Mouse (Mus musculus): Measurements from ENCODE around the gene Tbc1d22a. TPM values are rescaled to one million over a fixed set of nuclear protein-coding genes. Genes with fewer than 3 reads are reported as not detected.

The Tbc1d22a gene
- polyA plus RNA-seq, 1 experiment from 2014 or later = 15.3 TPM

DNA sequence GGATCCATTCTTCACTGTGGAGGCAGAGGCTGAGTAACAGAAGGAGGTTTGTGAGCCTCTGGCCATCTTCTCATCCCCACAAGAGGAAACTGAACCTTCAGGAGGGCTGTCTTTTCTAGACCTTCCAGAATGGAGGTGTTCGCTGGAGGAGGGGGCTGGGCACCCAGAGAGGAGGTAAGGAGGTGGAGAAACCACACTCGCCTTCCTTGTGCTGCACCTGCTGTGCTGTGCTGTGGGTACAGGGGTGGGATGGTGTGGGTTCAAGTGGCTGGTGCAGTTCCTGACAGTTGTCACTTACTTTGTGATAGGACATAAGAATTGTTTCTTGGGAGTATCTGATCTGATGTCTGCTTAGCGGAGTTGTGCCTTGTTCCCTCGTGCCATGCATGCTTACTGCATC is 118.9 kb downstream of the Tbc1d22a start:
- Histone ChIP-seq H3K9me3 (ENCODE audit: control insufficient read depth) (no peaks in the 10 kb centered on the region), H3K4me2 (replicated peaks; ENCODE audit: low read depth) (no peak overlapping the region), H3K9ac (ENCODE audit: low read depth, low read length) (no peak overlapping the region), H3K27me3 (replicated peaks; ENCODE audit: control insufficient read depth, insufficient read depth, low read length) (no peaks in the 10 kb centered on the region), H3K36me3 (ENCODE audit: control insufficient read depth, insufficient read depth) (peaks cover 4% of the 10 kb centered on the region; the same call in 1 of the 2 replicates), H3K4me1 (replicated peaks; ENCODE audit: control insufficient read depth, insufficient read depth, low read length) (no peaks in the 10 kb centered on the region), H3K27ac (ENCODE audit: low read depth, low read length) (no peak overlapping the region), H3K4me3 (ENCODE audit: low read depth, low read length) (no peak overlapping the region)
- ATAC-seq = no peak
- 91% methylated on average over 4 of the region's 4 CpGs for WGBS
- no peak for TF ChIP-seq CTCF (IDR thresholded peaks at IDR 0.05; ENCODE audit: low read depth)

DNA sequence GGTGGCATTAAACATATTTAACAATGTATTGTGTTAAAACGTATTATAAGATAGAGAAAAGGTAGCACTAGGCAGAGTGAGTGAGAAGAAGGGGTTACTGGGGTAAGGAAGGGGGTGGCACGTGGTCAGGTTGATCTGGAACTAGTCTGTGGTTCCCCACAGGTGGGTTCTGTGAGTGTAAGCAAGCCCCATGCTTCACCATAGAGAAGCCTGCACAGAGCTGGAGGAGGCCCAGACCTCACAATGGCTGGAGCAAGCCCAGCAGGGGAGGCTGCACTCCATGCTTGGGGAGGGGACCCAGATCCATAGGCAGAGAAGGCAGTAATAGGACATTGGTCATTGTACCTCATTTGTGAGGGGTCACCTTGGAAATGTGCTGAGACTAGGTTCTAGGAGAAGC is 119.3 kb downstream of the Tbc1d22a start:
- Histone ChIP-seq H3K4me3 (ENCODE audit: low read depth, low read length) (no peak overlapping the region), H3K27ac (ENCODE audit: low read depth, low read length) (no peak overlapping the region), H3K36me3 (ENCODE audit: control insufficient read depth, insufficient read depth) (peaks cover 4% of the 10 kb centered on the region; the same call in 1 of the 2 replicates), H3K4me1 (replicated peaks; ENCODE audit: control insufficient read depth, insufficient read depth, low read length) (no peaks in the 10 kb centered on the region), H3K9me3 (ENCODE audit: control insufficient read depth) (no peaks in the 10 kb centered on the region), H3K9ac (ENCODE audit: low read depth, low read length) (no peak overlapping the region), H3K4me2 (replicated peaks; ENCODE audit: low read depth) (no peak overlapping the region), H3K27me3 (replicated peaks; ENCODE audit: control insufficient read depth, insufficient read depth, low read length) (no peaks in the 10 kb centered on the region)
- 74% methylated on average over 2 of the region's 2 CpGs for WGBS
- TF ChIP-seq CTCF (IDR thresholded peaks at IDR 0.05; ENCODE audit: low read depth) = no peak
- no peak for ATAC-seq

DNA sequence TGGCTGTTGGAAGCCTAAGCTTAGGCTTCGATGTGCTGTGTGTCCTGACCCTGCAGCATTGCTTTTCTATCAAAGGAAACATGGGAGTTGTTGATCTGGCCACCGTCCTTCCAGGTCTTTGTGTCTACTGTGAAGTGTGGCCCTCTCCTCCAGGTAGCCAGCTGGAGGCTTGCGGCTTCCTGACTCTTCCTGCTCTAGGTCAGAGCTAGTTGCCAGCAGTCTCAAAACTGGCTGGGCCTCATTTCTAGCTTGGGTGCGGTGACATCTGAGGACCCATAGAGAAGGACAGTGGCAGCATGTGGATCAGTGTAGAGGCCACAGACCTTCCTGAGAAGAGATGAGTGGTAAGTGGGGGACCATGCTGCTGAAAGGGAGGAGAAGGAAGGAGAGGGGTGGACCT is 120.0 kb downstream of the Tbc1d22a start:
- Histone ChIP-seq H3K4me1 (replicated peaks; ENCODE audit: control insufficient read depth, insufficient read depth, low read length) (no peaks in the 10 kb centered on the region), H3K4me3 (ENCODE audit: low read depth, low read length) (no peak overlapping the region), H3K9ac (ENCODE audit: low read depth, low read length) (no peak overlapping the region), H3K9me3 (ENCODE audit: control insufficient read depth) (no peaks in the 10 kb centered on the region), H3K4me2 (replicated peaks; ENCODE audit: low read depth) (no peak overlapping the region), H3K27me3 (replicated peaks; ENCODE audit: control insufficient read depth, insufficient read depth, low read length) (no peaks in the 10 kb centered on the region), H3K36me3 (ENCODE audit: control insufficient read depth, insufficient read depth) (peaks cover 4% of the 10 kb centered on the region; the same call in 1 of the 2 replicates), H3K27ac (ENCODE audit: low read depth, low read length) (no peak overlapping the region)
- TF ChIP-seq CTCF (IDR thresholded peaks at IDR 0.05; ENCODE audit: low read depth) = no peak
- 94% methylated on average over 4 of the region's 4 CpGs for WGBS
- no peak for ATAC-seq

DNA sequence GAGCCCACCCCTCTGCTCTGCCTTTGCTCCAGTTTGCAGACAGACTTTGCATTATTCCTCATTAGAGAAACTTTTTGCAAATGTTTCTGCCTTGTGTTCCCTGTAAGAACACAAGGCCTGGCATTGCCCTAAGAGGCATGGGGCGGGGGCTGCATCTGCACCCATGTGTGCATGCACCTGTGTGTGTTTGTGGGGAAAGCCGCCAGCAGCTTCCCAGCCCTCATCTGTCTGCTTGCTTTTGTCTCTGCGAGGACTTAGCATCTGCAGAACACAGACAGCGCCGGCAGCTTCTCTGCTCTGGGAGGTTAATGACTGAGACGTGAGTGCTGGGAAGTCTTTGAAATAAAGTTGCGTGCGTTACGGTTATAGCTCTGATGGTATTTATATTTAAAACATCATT is 120.5 kb downstream of the Tbc1d22a start:
- Histone ChIP-seq H3K9ac (ENCODE audit: low read depth, low read length) (no peak overlapping the region), H3K9me3 (ENCODE audit: control insufficient read depth) (no peaks in the 10 kb centered on the region), H3K4me1 (replicated peaks; ENCODE audit: control insufficient read depth, insufficient read depth, low read length) (no peaks in the 10 kb centered on the region), H3K4me3 (ENCODE audit: low read depth, low read length) (no peak overlapping the region), H3K4me2 (replicated peaks; ENCODE audit: low read depth) (no peak overlapping the region), H3K36me3 (ENCODE audit: control insufficient read depth, insufficient read depth) (peaks cover 4% of the 10 kb centered on the region; the same call in 1 of the 2 replicates), H3K27ac (ENCODE audit: low read depth, low read length) (no peak overlapping the region), H3K27me3 (replicated peaks; ENCODE audit: control insufficient read depth, insufficient read depth, low read length) (no peaks in the 10 kb centered on the region)
- no peak for ATAC-seq
- no peak for TF ChIP-seq CTCF (IDR thresholded peaks at IDR 0.05; ENCODE audit: low read depth)
- 89% methylated on average over 9 of the region's 9 CpGs for WGBS

DNA sequence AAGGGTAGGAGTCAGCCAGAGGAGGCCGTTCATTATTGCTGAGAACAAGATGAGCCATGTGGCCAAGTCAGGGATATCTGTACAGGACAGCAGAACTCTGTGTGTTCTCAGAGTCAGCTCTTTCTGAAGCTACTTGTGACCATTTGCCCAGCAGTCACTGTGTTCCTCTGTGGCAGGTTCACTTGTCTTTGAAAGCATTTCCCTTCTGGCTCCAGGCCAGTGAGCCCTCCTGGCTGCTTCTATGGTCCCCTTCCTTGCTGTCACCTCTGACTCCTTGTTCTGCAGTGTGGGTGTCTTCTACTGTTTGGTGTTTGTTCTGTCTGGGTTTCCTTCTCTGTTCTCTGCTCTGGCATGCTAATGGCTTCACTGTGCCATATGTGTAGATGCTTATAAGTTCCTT is 121.5 kb downstream of the Tbc1d22a start:
- no peak for TF ChIP-seq CTCF (IDR thresholded peaks at IDR 0.05; ENCODE audit: low read depth)
- no peaks in the 10 kb centered on the region for H3K27me3 ChIP-seq (replicated peaks; ENCODE audit: control insufficient read depth, insufficient read depth, low read length)
- 78% methylated on average over 1 of the region's 1 CpGs for WGBS
- H3K4me3 ChIP-seq (ENCODE audit: low read depth, low read length) = no peak overlapping the region
- H3K9ac ChIP-seq (ENCODE audit: low read depth, low read length) = no peak overlapping the region
- no peak overlapping the region for H3K27ac ChIP-seq (ENCODE audit: low read depth, low read length)
- no peaks in the 10 kb centered on the region for H3K9me3 ChIP-seq (ENCODE audit: control insufficient read depth)
- H3K36me3 ChIP-seq (ENCODE audit: control insufficient read depth, insufficient read depth) = peaks cover 4% of the 10 kb centered on the region; the same call in 1 of the 2 replicates
- no peak for ATAC-seq
- H3K4me2 ChIP-seq (replicated peaks; ENCODE audit: low read depth) = no peak overlapping the region
- no peaks in the 10 kb centered on the region for H3K4me1 ChIP-seq (replicated peaks; ENCODE audit: control insufficient read depth, insufficient read depth, low read length)

DNA sequence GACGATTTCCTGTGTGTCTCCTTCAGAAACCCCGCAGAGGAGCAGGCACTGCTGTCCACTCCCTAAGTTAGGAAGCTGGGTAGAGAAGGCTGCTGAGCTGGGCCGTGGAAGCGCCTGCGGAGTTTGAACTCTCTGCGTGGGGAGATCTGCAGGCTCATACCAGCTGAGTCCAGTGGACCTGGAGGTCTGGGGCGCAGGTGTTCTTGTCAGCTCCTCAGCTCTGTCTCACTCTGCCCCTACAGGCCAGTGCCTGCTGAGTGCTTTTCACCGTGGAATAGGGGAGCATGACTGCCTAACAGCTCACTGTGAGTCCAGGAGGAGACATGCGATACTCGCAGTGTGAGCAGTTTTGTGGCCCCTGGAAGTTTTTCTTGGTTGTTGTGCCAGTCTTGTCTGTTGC is 123.5 kb downstream of the Tbc1d22a start:
- H3K4me1 ChIP-seq (replicated peaks; ENCODE audit: control insufficient read depth, insufficient read depth, low read length) = peaks cover 5% of the 10 kb centered on the region; the same call in 1 of the 2 replicates
- ATAC-seq = no peak
- H3K4me3 ChIP-seq (ENCODE audit: low read depth, low read length) = no peak overlapping the region
- H3K4me2 ChIP-seq (replicated peaks; ENCODE audit: low read depth) = no peak overlapping the region
- TF ChIP-seq CTCF (IDR thresholded peaks at IDR 0.05; ENCODE audit: low read depth) = peak; percentile 21; the same call in 1 of the 2 replicates
- no peaks in the 10 kb centered on the region for H3K27me3 ChIP-seq (replicated peaks; ENCODE audit: control insufficient read depth, insufficient read depth, low read length)
- WGBS = 79% methylated on average over 10 of the region's 10 CpGs
- H3K9me3 ChIP-seq (ENCODE audit: control insufficient read depth) = no peaks in the 10 kb centered on the region
- no peak overlapping the region for H3K27ac ChIP-seq (ENCODE audit: low read depth, low read length)
- H3K9ac ChIP-seq (ENCODE audit: low read depth, low read length) = no peak overlapping the region
- H3K36me3 ChIP-seq (ENCODE audit: control insufficient read depth, insufficient read depth) = no peaks in the 10 kb centered on the region

DNA sequence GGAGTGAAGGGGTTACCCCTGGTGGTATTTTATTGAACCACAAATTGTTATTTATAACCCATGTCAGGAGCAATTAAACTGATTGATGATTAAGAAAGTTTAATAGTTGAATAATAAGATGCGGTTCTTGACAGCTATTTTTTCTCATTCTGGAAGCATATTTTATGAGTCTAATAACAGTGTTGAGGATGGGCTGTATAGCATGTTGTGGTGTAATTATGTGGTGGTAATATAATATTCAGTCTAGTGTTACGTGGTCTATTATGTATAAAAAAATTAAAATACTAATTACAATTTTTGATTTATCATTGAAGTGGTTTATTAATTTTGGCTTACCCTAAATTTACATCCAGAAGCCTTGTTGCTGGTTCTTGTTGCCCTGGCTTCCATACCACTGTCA is 125.5 kb downstream of the Tbc1d22a start:
- Histone ChIP-seq H3K4me2 (replicated peaks; ENCODE audit: low read depth) (no peak overlapping the region), H3K27ac (ENCODE audit: low read depth, low read length) (no peak overlapping the region), H3K4me1 (replicated peaks; ENCODE audit: control insufficient read depth, insufficient read depth, low read length) (peaks cover 9% of the 10 kb centered on the region; the same call in 1 of the 2 replicates), H3K9ac (ENCODE audit: low read depth, low read length) (no peak overlapping the region), H3K4me3 (ENCODE audit: low read depth, low read length) (no peak overlapping the region), H3K27me3 (replicated peaks; ENCODE audit: control insufficient read depth, insufficient read depth, low read length) (no peaks in the 10 kb centered on the region), H3K36me3 (ENCODE audit: control insufficient read depth, insufficient read depth) (no peaks in the 10 kb centered on the region; the same call in 1 of the 2 replicates), H3K9me3 (ENCODE audit: control insufficient read depth) (no peaks in the 10 kb centered on the region)
- WGBS = 89% methylated on average over 2 of the region's 2 CpGs
- no peak for TF ChIP-seq CTCF (IDR thresholded peaks at IDR 0.05; ENCODE audit: low read depth)
- ATAC-seq = no peak

All from intestine, postnatal 0 days (tissue).